Mouse (Mus musculus): ENCODE results near the gene Btnl9.
"Not testable (repeated sequence)": the region's sequence is repeated elsewhere in the genome, so short reads cannot be mapped to it uniquely, and the experiment has no call there.

DNA sequence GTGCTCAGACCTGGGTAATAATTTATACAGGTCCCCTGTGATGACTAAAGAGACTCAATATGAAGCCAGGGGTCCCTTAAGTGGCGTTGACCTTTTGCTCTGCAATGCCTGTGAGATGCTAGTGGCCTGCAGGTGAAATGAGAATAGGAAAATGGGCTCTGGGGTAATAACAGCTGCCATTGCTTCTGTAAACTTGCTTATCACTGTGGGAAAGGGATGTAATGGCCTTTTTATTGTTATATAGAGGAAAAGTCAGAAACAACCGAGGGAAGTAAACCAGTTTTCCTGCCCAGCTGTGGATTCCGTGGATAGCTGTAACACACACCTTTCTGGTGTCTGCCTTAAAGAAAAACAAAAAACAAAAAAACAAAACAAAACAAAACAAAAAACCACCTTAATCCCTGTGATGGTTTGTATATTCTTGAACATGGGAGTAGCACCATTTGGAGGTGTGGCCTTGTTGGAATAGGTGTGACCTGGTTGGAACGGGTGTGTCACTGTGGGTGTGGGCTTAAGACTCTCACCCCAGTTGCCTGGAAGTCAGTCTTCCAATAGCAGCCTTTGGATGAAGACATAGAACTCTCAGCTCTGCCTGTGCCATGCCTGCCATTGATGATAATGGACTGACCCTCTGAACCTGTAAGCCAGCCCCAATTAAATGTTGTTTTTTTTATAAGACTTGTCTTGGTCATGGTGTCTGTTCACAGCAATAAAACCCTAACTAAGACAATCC is 10.7 kb downstream of the Btnl9 start:
- TF ChIP-seq POLR2A (IDR thresholded peaks at IDR 0.05; ENCODE audit: control insufficient read depth, extremely low read depth, insufficient read depth, low read length, poor library complexity); CTCF (IDR thresholded peaks at IDR 0.05; ENCODE audit: borderline replicate concordance, control insufficient read depth, extremely low read depth, insufficient read depth, low read length, poor library complexity): not testable (repeated sequence)
